Mouse (Mus musculus) embryonic facial prominence, embryonic 15.5 days (tissue): Measurements from ENCODE around the gene Cstad. TPM values are rescaled to one million over a fixed set of nuclear protein-coding genes. Genes with fewer than 3 reads are reported as not detected.

Experiments used
- polyA plus RNA-seq: library from polyadenylated mRNA; unstranded; fragments of >200 nt; fragmentation: Nextera tagmentation; extraction: Ambion mirVana; gene quantifications from 2 replicates; pipeline ENCODE4 v1.2.1, GENCODE M21; 2015

Gene Cstad
- polyA plus RNA-seq, 1 experiment from 2014 or later, result 3.2 TPM

Other genes starting within 250 kb of the Cstad start
- 106 and 114 TPM in 2 replicates for gene Sh3glb2, start 235.7 kb upstream of the Cstad start, polyA plus RNA-seq
- 21.8 and 22.9 TPM in 2 replicates for gene Miga2, start 230.8 kb upstream of the Cstad start, polyA plus RNA-seq
- 34.6 and 34.7 TPM in 2 replicates for gene Dolpp1, start 202.8 kb upstream of the Cstad start, polyA plus RNA-seq
- gene Crat, start 179.2 kb upstream of the Cstad start, polyA plus RNA-seq, result 29.4 and 32.1 TPM in 2 replicates
- 146 and 154 TPM in 2 replicates for gene Ptpa, start 179.0 kb upstream of the Cstad start, polyA plus RNA-seq
- gene Ier5l, start 120.8 kb upstream of the Cstad start, polyA plus RNA-seq, result 2.2 and 3.0 TPM in 2 replicates
- 2.7 and 3.7 TPM in 2 replicates for gene 1700001O22Rik, start 208.6 kb downstream of the Cstad start, polyA plus RNA-seq
- gene Ntmt1, start 212.8 kb downstream of the Cstad start, polyA plus RNA-seq, result 85.9 and 87.0 TPM in 2 replicates
- 37.8 and 37.9 TPM in 2 replicates for gene Asb6, start 235.3 kb downstream of the Cstad start, polyA plus RNA-seq
- gene Prrx2, start 239.9 kb downstream of the Cstad start, polyA plus RNA-seq, result 77.3 and 88.8 TPM in 2 replicates